Mouse (Mus musculus) embryo, embryonic 11.5 days (tissue): ENCODE data around the gene Hsf4.

Source experiments
- DNase-seq: peaks from one replicate; pipeline ENCODE4 v3.0.0-alpha.2; 2012; ENCODE audit warnings: low read depth, low spot score

Gene Hsf4

DNA sequence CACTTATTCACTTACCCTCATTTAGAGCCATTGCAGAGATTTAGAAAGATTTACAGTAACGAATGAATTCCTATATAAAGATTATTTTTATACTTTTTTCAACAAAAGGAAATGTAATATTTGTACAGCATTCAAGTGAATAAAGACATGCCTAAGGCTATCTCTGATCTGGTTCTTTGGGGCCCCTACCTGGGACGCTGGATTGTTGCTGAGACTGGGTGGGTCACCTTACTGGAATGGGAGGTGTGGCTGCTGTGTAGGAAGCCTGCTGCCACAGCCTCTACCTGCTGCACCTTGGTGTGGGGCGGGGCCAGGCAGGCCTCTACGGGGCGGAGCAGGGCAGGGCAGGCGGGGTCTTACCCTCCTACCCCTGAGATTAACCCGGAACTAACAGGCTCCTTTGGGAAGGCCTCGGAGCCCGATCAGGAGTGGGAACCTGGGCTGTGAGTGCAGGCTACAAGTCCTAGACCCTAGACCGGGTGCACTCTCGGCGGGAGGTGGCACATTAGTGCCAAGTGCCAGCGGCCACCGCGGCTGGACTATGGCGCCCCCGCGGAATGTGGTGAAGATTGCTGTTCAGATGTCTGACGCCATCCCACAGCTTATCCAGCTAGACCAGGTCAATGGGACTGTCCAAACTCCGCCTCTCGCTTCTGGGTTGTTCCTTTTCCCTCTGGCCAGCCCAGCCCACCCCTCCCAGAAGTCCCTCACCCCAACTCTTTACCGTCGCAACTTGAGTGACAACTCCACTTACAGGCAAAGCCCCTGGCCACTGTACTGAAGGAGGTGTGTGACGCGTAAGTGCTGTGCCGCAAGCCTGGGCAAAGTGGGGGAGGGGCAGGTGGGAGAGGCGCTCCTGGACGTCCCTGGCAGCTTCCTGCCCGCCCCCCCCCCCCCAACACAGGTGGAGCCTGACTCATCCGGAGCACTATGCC is 35.9 kb downstream of the Hsf4 start, which contains the start of gene Elmo3:
TSS of gene Elmo3 (plus strand) at position 391 of the 935 bp plus-strand sequence.
- DNase-seq: no peak

DNA sequence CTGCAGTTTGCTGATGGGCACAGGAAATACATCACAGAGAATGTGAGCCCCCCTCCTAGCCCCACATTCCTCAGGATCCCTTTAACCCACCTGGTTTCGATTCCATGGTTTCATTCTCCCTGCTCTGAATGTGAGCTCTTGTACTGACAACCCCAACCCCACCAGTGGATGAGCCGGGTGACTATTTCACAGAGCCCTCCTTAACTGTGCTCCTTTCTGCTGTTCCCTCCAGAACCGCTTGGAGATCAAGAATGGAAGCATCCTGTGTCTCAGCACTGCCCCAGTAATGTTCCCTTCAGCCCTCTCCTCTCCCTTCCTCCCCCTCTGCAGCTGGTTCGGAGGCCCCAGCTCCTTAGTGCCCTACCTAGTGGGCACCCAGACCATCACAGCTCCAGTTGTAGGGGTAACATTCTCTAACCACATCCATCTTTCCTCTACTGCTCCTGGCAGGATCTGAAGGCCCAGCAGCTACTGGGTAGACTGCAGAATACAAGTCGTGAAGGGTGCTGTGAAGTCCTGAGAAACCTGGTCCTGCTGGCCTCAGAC is 36.6 kb downstream of the Hsf4 start:
- no peak for DNase-seq

DNA sequence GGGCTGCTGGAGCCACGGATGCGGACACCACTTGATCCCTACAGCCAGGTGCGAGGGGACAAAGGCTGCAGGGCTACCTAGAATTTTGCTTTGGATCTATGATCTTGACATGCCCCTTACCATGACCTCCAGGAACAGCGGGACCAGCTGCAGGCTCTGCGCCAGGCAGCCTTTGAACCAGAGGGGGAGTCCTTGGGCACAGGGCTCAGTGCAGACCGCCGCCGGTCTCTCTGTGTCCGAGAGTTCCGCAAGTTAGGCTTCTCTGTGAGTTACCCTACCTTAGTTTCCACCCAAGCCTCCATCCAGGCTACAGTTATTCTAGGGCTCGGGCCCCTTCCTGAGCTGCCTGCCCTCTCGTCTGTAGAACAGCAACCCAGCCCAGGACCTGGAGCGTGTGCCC is 38.1 kb downstream of the Hsf4 start:
- DNase-seq: no peak

DNA sequence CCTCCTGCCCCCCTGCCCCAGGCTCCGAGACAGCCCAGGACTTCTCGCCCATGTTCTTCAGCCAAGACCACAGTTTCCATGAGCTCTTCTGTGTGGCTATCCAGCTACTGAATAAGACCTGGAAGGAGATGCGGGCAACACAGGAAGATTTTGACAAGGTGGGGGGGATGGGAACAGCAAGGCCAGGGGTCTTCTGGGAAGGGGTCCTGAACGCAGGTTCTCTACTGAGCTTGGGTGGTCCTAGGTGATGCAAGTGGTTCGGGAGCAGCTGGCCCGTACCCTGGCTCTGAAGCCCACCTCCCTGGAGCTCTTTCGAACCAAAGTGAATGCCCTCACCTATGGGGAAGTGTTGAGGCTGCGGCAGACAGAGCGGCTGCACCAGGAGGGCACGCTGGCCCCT is 38.8 kb downstream of the Hsf4 start:
- no peak for DNase-seq

DNA sequence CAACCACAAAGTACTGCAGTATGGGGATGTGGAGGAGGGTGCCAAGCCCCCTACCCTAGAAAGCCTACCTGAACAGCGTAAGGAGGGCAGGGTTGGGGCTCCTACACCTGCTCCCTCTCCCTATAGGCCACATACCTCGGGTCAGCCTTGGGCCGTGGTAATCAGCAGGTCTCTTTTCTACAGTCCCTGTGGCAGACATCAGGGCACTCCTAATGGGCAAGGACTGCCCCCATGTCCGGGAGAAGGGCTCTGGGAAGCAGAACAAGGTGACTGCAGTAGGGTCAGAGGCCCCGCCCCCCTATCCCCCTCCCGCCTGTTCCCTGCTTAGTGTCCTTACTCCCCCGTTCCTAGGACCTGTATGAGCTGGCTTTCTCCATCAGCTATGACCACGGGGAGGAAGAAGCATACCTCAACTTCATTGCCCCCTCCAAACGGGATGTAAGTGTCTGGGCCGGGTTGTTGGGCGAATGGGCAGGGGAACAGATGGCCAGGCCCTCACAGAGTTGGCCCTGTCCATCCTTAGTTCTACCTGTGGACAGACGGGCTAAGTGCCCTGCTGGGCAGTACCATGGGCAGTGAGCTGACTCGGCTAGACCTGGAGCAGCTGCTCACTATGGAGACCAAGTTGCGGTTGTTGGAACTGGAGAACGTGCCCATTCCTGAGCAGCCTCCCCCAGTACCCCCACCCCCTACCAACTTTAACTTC is 39.7 kb downstream of the Hsf4 start:
- no peak for DNase-seq

DNA sequence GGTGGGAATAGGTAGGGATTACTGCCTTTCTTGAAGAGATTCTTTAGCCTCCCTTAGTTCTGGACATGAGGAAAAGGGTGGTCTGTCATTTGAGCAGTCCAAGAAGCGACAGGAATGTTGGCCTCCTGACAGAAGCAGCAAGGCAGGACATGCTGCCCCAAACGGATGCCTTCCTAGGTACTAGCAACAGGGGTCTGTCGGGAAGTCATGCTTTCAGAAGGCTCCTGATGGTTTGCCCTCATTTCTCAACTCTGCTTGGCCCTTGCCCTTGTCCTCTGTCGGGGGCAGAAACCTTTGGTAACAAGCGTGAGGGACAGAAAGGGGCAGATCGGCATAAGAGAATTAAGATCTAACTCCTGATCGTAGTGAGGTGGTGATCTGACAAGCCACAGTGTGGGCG is 40.5 kb downstream of the Hsf4 start:
- no peak for DNase-seq

DNA sequence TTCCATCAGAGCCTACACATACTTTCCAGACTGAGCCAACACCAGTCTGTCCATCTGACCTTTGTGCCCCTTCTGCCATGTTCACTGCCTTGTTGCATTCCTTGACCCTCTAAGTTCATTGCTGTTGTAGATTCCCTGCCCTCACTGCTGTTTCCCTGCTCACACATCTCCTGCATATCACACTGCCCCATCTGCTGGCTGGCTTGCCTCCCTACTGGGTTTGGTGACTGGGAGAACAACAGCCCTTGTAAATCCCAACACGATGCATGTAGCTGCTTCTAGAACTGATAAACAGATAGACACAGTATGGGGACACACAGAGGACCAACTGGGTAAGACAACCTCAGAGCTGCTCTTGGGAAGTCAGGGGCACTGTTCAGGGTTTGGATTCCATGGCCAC is 42.1 kb downstream of the Hsf4 start:
- DNase-seq: no peak

DNA sequence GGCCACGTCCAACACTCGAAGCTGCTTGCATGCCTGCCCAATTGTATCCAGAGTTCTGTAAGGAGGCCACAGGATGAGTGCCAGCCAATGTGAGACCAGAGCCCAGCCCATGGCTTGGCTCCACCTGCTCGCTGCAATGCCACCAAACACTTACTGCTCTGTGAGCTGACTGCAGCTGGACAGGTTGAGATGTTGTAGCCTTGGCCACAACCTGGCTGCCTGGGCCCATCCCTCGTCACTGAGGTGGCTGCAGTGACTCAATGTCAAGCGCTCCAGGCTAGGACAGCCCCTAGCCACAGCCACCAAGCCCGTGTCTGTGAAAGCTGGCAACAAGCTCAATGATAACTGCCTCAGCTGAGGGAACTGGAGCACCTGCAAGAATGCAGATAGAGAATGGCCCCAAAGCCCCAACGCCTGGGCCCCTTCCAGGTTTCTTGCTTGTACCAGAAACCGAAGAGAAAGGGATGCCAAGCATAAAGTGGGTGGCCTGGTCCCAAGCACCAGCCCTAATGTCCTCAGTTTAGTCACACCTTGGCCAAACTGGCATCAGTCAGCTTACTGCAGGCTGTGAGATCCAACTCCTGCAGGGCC is 43.4 kb downstream of the Hsf4 start:
- DNase-seq: no peak

DNA sequence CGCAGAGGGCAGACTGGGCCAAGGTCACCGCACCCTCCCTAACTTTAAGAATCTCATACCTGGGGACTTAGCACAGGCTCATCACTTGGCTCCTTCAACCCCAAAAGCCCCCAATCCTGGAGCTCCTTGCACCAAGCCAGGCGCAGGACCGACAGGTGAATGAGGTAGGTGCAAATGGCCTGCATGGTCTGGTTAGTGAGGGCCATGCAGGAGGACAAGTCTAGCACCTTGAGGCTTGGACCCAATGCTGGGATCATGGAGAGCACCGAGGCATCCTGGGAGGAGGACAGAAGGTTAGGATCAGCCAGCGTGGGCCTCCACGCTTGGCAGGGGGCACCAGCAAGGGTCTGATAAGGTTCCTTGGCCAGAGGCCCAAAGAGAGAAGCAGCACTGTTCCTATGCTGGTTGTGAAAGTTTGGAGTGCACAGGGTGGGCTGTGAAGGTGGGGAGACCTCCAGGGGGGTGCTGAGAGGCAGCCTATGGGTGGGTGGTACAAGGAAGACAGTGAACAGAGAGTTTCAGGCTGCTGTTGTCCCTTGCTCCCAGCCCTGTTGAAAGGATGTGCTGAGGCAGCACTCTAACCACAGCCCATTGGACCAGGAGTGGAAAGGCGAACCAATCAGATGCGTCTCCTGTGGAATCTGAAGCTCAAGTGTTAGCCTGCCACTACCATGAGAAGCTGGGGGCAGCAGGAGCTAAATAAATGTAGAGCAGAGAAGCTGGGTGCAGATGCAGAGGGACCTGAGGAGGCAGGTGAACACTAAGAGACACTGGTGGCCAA is 44.2 kb downstream of the Hsf4 start:
- DNase-seq: no peak

DNA sequence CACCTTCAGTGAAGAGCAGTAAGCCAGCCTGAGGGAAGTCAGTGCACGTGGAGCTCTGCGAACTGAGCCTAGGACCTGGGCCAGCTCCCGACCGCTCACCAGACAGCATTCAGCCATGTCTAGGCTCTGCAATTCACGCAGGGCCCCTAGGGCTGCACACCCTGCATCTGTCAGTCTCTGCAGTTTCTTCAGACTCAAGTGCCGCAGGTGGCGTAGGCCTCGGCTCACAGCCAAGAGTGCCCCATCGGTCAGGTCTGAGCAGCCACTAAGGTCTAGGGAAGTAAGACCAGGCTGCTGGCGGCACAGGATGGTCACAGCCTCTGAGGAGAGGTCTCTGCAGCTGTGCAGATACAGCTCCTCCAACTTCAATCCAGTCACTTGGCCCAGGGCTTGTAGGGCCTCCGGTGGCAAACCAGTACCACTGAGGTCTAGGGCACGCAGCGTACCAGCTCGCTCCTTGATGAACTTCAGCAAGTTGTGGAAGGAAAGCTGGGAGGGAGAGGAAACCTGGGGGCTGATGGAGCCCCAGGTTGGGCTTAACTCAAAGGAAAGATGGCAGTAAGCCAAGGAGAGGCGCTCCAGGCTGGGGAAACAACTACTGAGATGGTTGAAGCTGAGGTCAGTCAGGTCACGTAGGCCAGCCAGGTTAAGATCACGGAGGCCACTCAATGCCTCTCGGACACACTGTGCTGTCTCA is 45.6 kb downstream of the Hsf4 start:
- no peak for DNase-seq

DNA sequence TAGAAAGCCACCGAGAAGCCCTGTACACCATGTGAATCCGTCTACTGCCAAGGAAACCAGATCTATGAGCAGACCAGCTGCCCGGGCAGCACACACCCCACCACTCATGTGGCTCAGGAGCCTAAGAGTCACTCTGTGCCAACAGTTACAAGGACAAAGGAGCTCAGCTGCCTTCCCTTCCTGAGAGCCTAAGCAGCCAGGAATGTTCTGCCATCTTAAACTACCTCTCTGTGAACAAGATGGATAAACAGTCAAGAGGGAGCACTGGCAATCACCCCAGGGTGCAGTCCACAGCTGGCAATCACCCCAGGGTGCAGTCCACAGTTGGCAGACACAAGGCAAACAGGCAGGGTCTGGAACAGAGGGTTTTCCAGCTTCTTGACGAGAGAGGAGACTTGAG is 48.3 kb downstream of the Hsf4 start:
- no peak for DNase-seq

DNA sequence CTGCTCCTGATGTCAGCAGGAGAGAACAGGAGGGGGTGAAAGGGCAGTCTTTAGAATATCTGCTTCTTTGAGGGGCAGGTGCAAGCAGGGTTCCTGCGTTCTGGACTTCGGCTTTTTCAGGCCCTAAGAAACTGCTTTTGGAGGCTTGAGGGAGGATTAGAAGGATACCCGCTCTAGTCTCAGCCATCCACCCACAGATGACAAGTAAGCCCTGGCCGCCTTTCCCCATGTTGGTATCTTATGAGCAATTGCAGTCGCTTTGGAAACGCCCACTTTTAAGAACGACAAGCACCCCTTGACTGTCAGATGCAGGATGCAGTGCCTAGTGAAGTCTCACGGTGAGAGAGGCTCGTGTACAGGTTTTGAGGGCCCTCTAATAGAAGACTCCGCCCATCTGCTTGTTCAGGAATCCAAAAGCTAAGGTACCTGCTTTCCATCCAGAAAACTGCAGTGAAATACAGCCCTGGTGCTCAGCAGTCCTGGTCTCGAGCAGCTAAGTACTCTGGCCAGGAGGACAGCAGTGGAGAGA is 49.1 kb downstream of the Hsf4 start:
- DNase-seq: no peak

DNA sequence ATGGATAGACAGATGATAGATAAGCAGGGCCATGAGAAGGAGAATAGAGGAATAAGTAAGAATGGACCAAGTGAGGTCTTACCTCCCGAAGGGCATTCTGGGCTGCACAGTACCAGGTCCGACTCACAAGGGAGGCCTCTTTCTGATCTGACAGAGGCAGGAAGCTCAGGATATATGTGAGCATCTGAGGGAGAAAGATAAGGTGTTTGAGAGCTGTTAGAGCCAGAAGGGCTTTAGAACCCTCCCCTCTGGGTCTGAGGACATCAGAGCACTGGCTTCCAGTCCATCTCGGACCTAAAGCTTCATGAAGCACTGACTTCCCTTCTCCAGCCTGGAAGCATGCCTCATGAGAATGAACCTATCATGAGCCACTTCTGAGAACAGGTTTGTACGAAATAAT is 53.6 kb downstream of the Hsf4 start:
- no peak for DNase-seq
